Mouse (Mus musculus) granulocyte monocyte progenitor cell, adult 5-6 weeks (primary cell): ENCODE measurements around the gene Rpl11. TPM values are rescaled to one million over a fixed set of nuclear protein-coding genes. Genes with fewer than 3 reads are reported as not detected.
"Not testable (repeated sequence)": the region's sequence is repeated elsewhere in the genome, so short reads cannot be mapped to it uniquely, and the experiment has no call there.

Experiments used
- ATAC-seq: replicated peaks from 2 replicates; pipeline ENCODE4 v1.8.0; 2016; ENCODE audit warnings: mild to moderate bottlenecking, moderate TSS enrichment, inconsistent platforms; ENCODE audit not compliant: poor library complexity, severe bottlenecking
- total RNA-seq, 2 experiments: library from RNA; stranded (forward) in 1 of 2; stranded (reverse) in 1 of 2; fragments of 200-712, 200-1000 nt in 1 of 2; fragments of >200 nt in 1 of 2; fragmentation: Nextera tagmentation in 1 of 2; gene quantifications; 2 replicates each; pipeline ENCODE4 v1.2.3; 2014 to 2017

The Rpl11 gene
- total RNA-seq, 2 experiments from 2014 or later, result 1,025 to 1,826 TPM

- ATAC-seq, result no peak
Measured at GRCm38 (mm10) chr4:135986301-135986942, 66.8 kb downstream of the Rpl11 start.

- no peak for ATAC-seq
Measured at GRCm38 (mm10) chr4:135985769-135986168, 67.5 kb downstream of the Rpl11 start.

GRCm38 (mm10) chr4:135985193-135985592, 68.0 kb downstream of the Rpl11 start:
- no peak for ATAC-seq

GRCm38 (mm10) chr4:135984556-135984955, 68.7 kb downstream of the Rpl11 start:
- ATAC-seq, result no peak

GRCm38 (mm10) chr4:135981524-135982063, 71.6 kb downstream of the Rpl11 start:
- ATAC-seq, result no peak

GRCm38 (mm10) chr4:135980223-135980622, 73.0 kb downstream of the Rpl11 start:
- ATAC-seq, result not testable (repeated sequence)

Other genes with a start within 250 kb of the Rpl11 start
- 140 TPM in 2 replicates for gene Srsf10, start 197.7 kb downstream of the Rpl11 start, total RNA-seq (2014; fragmentation: Nextera tagmentation)
- gene Srsf10, start 197.7 kb downstream of the Rpl11 start, total RNA-seq (2017), result 191 and 201 TPM in 2 replicates
- 65.4 and 67.9 TPM in 2 replicates for gene Pnrc2, start 179.6 kb downstream of the Rpl11 start, total RNA-seq (2014; fragmentation: Nextera tagmentation)
- gene Pnrc2, start 179.6 kb downstream of the Rpl11 start, total RNA-seq (2017), result 159 and 192 TPM in 2 replicates
- 4.5 and 6.0 TPM in 2 replicates for gene Cnr2, start 158.0 kb downstream of the Rpl11 start, total RNA-seq (2014; fragmentation: Nextera tagmentation)
- gene Cnr2, start 158.0 kb downstream of the Rpl11 start, total RNA-seq (2017), result 4.0 and 5.1 TPM in 2 replicates
- gene Fuca1, start 132.7 kb downstream of the Rpl11 start, total RNA-seq (2014; fragmentation: Nextera tagmentation), result 62.1 and 116 TPM in 2 replicates
- gene Fuca1, start 132.7 kb downstream of the Rpl11 start, total RNA-seq (2017), result 68.2 and 68.6 TPM in 2 replicates
- 51.5 and 61.2 TPM in 2 replicates for gene Hmgcl, start 107.0 kb downstream of the Rpl11 start, total RNA-seq (2014; fragmentation: Nextera tagmentation)
- gene Hmgcl, start 107.0 kb downstream of the Rpl11 start, total RNA-seq (2017), result 36.6 and 40.8 TPM in 2 replicates
- gene Gale, start 89.7 kb downstream of the Rpl11 start, total RNA-seq (2014; fragmentation: Nextera tagmentation), result 6.3 and 11.1 TPM in 2 replicates
- gene Gale, start 89.7 kb downstream of the Rpl11 start, total RNA-seq (2017), result 5.0 and 5.3 TPM in 2 replicates
- gene Lypla2, start 80.8 kb downstream of the Rpl11 start, total RNA-seq (2014; fragmentation: Nextera tagmentation), result 28.6 and 60.0 TPM in 2 replicates
- 19.4 and 20.4 TPM in 2 replicates for gene Lypla2, start 80.8 kb downstream of the Rpl11 start, total RNA-seq (2017)
- 21.2 and 24.7 TPM in 2 replicates for gene Pithd1, start 66.2 kb downstream of the Rpl11 start, total RNA-seq (2014; fragmentation: Nextera tagmentation)
- gene Pithd1, start 66.2 kb downstream of the Rpl11 start, total RNA-seq (2017), result 29.1 and 38.0 TPM in 2 replicates
- 49.1 and 52.3 TPM in 2 replicates for gene Eloa, start 31.7 kb downstream of the Rpl11 start, total RNA-seq (2014; fragmentation: Nextera tagmentation)
- 62.1 and 63.6 TPM in 2 replicates for gene Eloa, start 31.7 kb downstream of the Rpl11 start, total RNA-seq (2017)
- not detected in 2 replicates for gene Id3, start 90.1 kb upstream of the Rpl11 start, total RNA-seq (2014; fragmentation: Nextera tagmentation)
- gene Id3, start 90.1 kb upstream of the Rpl11 start, total RNA-seq (2017), result not detected in 2 replicates
- gene E2f2, start 119.0 kb upstream of the Rpl11 start, total RNA-seq (2014; fragmentation: Nextera tagmentation), result 2.9 and 9.4 TPM in 2 replicates
- 3.7 and 4.3 TPM in 2 replicates for gene E2f2, start 119.0 kb upstream of the Rpl11 start, total RNA-seq (2017)
- not detected in 2 replicates for gene Asap3, start 152.9 kb upstream of the Rpl11 start, total RNA-seq (2014; fragmentation: Nextera tagmentation)
- not detected in 2 replicates for gene Asap3, start 152.9 kb upstream of the Rpl11 start, total RNA-seq (2017)
- not detected in 2 replicates for gene Tcea3, start 194.3 kb upstream of the Rpl11 start, total RNA-seq (2014; fragmentation: Nextera tagmentation)
- not detected in 2 replicates for gene Tcea3, start 194.3 kb upstream of the Rpl11 start, total RNA-seq (2017)
- 4.1 and 7.0 TPM in 2 replicates for gene Zfp46, start 231.3 kb upstream of the Rpl11 start, total RNA-seq (2014; fragmentation: Nextera tagmentation)
- 11.6 and 16.0 TPM in 2 replicates for gene Zfp46, start 231.3 kb upstream of the Rpl11 start, total RNA-seq (2017)